Mouse (Mus musculus): ENCODE measurements around the gene 9330182O14Rik. TPM values are rescaled to one million over a fixed set of nuclear protein-coding genes. Genes with fewer than 3 reads are reported as not detected.

The 9330182O14Rik gene
- polyA plus RNA-seq (2012; rRNA removed): not detected in 2 replicates

DNA sequence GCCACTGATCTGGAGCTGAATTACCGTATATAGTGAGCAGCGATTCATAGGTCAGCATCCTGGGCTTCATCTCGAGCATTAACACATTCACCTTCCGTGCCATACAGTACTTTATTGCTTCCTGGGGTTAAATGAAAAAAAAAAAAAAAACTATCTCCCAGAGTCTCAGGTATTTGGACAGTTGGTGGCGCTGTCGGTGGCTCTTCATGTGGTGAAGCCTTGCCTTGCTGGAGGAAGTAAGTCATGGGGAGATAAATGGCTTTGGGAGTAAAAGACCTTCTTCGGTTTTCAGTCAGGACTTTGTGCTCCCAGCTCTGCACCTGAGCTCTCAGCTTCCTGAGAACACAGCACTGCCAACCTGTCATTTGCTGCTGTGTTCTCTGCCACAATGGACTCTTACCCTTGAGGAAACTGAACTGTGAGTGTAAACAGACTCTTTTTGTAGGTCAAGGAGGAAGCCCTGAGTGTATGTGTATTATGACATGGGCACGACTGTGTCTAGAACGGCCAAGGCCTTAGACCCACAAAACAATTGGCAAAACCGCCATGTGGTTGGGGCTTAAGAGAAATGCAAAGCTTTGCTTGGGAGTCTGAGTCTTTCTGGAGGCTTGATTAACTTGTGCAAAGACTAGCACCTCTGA, at the start of gene 9330182O14Rik:
Gene 9330182O14Rik (plus strand): TSS at position 214 of the 641 bp plus-strand sequence.

Data from colon, adult 2 months (tissue).